Comparison of ENCODE assay signal across 22 mouse cellular contexts in genomic region chr9:17257148-17257547, GRCm38 (mm10).
"Had no signal": no experiment of that assay in that cellular context is flagged by ENCODE, and none has a peak within 500 bp of the region (broad histone marks: within the 10 kb centered on the region; RNA-seq: fewer than 3 reads in every experiment).

No protein-coding gene starts in this region.

- H3K4me1 ChIP-seq: limb, embryonic 12.5 days; limb, embryonic 15.5 days; midbrain, embryonic 13.5 days; neural tube, embryonic 13.5 days had no signal

- H3K27me3 ChIP-seq: limb, embryonic 12.5 days; limb, embryonic 15.5 days; midbrain, embryonic 13.5 days; neural tube, embryonic 13.5 days had no signal

- ATAC-seq: liver, postnatal 0 days; lung, postnatal 0 days; midbrain, embryonic 13.5 days; midbrain, embryonic 16.5 days had no signal

- H3K36me3 ChIP-seq: limb, embryonic 12.5 days; limb, embryonic 15.5 days; midbrain, embryonic 13.5 days; neural tube, embryonic 13.5 days had no signal

- H3K9ac ChIP-seq: limb, embryonic 12.5 days; limb, embryonic 15.5 days; liver, embryonic 14.5 days; liver, postnatal 0 days; lung, embryonic 14.5 days; midbrain, embryonic 13.5 days; neural tube, embryonic 13.5 days had no signal

- DNase-seq: kidney, adult 9 months; kidney, postnatal 14 days; kidney, postnatal 4 days; left cerebral cortex, postnatal 4 days; liver, postnatal 0 days; lung, embryonic 14.5 days; right cerebral cortex, adult 18-20 months; right cerebral cortex, postnatal 14 days; right cerebral cortex, postnatal 4 days; thymus, adult 2 months; thymus, postnatal 25 days had no signal

- H3K4me2 ChIP-seq: limb, embryonic 12.5 days; limb, embryonic 15.5 days; liver, embryonic 11.5 days; lung, embryonic 14.5 days; midbrain, embryonic 13.5 days; neural tube, embryonic 13.5 days had no signal

- H3K27ac ChIP-seq: limb, embryonic 12.5 days; limb, embryonic 15.5 days; liver, embryonic 14.5 days; macrophage; midbrain, embryonic 13.5 days; neural tube, embryonic 13.5 days; stomach, postnatal 0 days had no signal

- H3K9me3 ChIP-seq: limb, embryonic 12.5 days; limb, embryonic 15.5 days; midbrain, embryonic 13.5 days; neural tube, embryonic 13.5 days had no signal

- H3K4me3 ChIP-seq: limb, embryonic 12.5 days; limb, embryonic 15.5 days; midbrain, embryonic 13.5 days; myocyte; neural tube, embryonic 13.5 days had no signal
